Mouse (Mus musculus) lung, adult 2 months (tissue): ENCODE results near the gene Olfr54. TPM values are rescaled to one million over a fixed set of nuclear protein-coding genes. Genes with fewer than 3 reads are reported as not detected.
"Not testable (repeated sequence)": the region's sequence is repeated elsewhere in the genome, so short reads cannot be mapped to it uniquely, and the experiment has no call there.

Experiments
- DNase-seq: peaks from one replicate; pipeline ENCODE4 v3.0.0; 2022
- H3K4me1 ChIP-seq: fragments of 200-500 bp; 2 replicates; pipeline ENCODE4 v1.6.1; 2011; ENCODE audit warnings: low read length; ENCODE audit not compliant: control insufficient read depth, insufficient read depth
- H3K4me3 ChIP-seq: fragments of 200-500 bp; replicated peaks from 2 replicates; pipeline ENCODE3; 2011; ENCODE audit warnings: low read depth, mild to moderate bottlenecking, control low read depth, low read length; ENCODE audit errors: extremely low read depth
- CTCF ChIP-seq: fragments of 200-500 bp; IDR thresholded peaks from 2 replicates; pipeline ENCODE4 v1.5.1; 2011; ENCODE audit warnings: mild to moderate bottlenecking, low read length, control low read depth; ENCODE audit not compliant: insufficient read depth
- POLR2A ChIP-seq: fragments of 200-500 bp; IDR thresholded peaks from 2 replicates; pipeline ENCODE4 v1.6.1; 2011; ENCODE audit warnings: low read depth, mild to moderate bottlenecking, control low read depth, low read length, borderline replicate concordance; ENCODE audit errors: extremely low read depth
- WGBS: fragments of 180-500 bp; shearing (Covaris S2); methylation state at CpG from one replicate; pipeline ENCODE4 v1.1.7; 2018; 5-methylcytosine and 5-hydroxymethylcytosine counted together
- polyA plus RNA-seq: library from polyadenylated mRNA; depleted of rRNA; stranded (reverse); fragments of >200 nt; gene quantifications from 2 replicates; pipeline ENCODE4 v1.2.3, GENCODE M21; 2012

Olfr54 gene
- polyA plus RNA-seq, 1 experiment = not detected

DNA sequence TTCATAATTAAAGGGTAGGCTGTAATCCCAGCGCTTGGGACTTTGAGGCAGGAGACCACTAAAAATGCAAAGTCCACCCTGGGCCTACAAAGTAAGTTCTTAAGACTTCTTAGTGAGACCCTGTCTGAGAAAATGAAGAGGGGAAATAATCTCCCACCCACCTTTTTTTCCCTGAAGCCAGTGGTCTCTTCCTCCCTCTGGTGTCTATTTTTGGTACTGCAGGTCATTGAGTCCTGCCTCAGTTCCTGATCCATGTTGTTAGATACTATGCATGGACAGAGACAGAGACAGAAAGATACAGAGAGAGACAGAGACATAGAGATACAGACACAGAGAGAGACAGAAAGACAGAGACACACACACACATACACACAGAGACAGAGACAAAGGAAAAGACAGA, 18.8 kb downstream of the Olfr54 start:
- no peaks in the 10 kb centered on the region for H3K4me1 ChIP-seq
- TF ChIP-seq POLR2A (no peak), CTCF (peak; percentile 23; the same call in 1 of the 2 replicates)
- DNase-seq = peak; percentile 8
- H3K4me3 ChIP-seq = no peak overlapping the region
- 15% methylated on average over 1 of the region's 1 CpGs for WGBS

DNA sequence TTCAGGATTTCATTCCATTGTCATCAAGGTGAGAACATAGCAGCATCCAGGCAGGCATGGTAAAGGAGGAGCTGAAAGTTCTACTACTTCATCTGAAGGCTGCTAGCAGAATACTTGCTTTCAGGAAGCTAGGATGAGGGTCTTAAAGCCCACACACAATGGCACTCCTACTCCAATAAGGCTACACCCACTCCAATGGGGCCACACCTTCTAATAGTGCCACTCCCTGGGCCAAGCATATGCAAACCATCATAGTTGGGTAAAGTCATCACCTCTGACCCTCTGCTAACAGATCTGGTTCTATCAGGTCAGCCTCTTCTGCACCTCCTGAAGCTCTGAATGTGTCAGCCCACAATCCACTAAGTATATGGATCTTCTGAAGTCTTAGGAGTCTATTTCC, 20.1 kb downstream of the Olfr54 start:
- not testable (repeated sequence) for H3K4me1 ChIP-seq, H3K4me3 ChIP-seq, DNase-seq

DNA sequence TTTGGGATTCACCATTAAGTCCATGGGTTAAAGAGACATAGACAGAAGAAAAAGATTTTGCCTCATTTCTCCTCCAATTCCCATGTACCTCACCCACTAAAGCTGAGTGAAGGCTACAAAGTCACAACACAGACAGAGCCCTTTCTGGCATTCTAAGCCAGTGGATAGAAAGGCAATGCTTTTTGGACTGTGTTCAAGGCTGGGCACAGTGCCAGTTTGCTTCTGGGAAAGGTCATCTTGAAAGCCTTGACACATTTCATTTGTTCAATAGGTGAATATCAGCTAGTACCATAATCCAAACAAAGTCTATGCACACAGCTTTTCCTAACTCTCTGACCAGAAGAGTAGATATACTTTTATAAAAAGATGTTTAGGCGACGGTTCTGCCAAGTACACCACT, 21.9 kb downstream of the Olfr54 start:
- no peak for DNase-seq
- WGBS = 69% methylated on average over 2 of the region's 2 CpGs
- Histone ChIP-seq H3K4me1 (no peaks in the 10 kb centered on the region), H3K4me3 (no peak overlapping the region)
- TF ChIP-seq POLR2A = no peak

DNA sequence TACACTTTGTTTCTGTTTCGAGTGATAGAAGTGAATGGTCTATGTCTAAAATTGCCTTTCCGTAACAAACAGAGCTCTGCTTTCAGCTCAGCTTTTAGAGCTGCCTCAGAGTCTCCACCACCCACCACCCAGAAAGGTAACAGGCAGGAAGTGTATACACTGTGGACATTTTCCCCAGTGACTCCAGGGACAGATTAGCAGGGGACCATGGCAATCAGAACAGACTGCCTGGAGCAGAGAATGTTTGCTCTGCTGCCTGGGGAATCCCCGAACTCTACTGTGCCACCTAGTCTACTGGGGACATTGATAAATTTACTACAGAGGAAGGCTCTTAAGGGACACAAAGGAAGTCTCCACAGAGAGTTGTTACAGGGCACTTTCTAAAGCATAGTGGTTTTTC, 30.7 kb downstream of the Olfr54 start:
- WGBS = 54% methylated on average over 3 of the region's 3 CpGs
- not testable (repeated sequence) for DNase-seq, H3K4me3 ChIP-seq, H3K4me1 ChIP-seq

DNA sequence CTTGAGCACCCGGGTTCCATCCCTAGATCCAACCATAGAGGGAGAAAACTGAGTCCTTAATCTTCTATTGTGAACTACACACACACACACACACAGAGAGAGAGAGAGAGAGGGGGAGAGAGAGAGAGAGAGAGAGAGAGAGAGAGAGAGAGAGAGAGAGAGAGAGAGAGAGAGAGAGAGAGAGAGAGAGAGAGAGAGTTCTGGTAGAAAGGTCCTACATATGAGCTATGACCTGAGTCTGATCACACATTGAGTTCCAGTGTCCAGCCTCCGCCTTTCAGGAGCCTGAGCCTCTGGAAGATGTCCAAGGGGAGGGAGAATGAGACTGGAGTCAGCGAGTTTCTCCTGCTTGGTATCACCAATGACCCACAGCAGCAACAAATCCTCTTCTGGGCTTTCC, 33.8 kb downstream of the Olfr54 start, which contains the start of gene Olfr1375:
TSS of gene Olfr1375 (plus strand) at position 301 of the 400 bp plus-strand sequence.
- DNase-seq, H3K4me1 ChIP-seq, H3K4me3 ChIP-seq: not testable (repeated sequence)
- WGBS = 62% methylated on average over 3 of the region's 3 CpGs

DNA sequence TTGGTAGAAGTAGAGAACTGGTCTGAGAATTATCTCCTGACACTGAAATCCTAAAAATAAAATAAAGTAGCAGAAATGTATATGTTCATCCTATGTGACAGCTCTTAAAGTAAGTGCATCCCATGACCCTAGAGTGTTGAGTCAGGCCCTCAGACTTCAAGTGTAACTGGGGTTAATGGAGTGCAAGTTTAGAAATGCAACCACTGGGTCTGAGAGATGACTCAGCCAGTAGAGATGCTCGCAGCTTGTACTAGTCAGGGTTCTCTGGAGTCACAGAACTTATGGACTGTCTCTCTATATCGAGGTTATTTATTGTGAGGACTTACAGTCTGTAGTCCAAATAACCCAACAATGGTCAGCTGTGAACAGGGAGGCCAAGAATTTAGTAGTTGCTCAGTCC, 37.6 kb downstream of the Olfr54 start:
- TF ChIP-seq POLR2A (no peak), CTCF (no peak)
- no peak overlapping the region for H3K4me3 ChIP-seq
- DNase-seq = no peak
- H3K4me1 ChIP-seq = no peaks in the 10 kb centered on the region
- 55% methylated on average over 2 of the region's 2 CpGs for WGBS

DNA sequence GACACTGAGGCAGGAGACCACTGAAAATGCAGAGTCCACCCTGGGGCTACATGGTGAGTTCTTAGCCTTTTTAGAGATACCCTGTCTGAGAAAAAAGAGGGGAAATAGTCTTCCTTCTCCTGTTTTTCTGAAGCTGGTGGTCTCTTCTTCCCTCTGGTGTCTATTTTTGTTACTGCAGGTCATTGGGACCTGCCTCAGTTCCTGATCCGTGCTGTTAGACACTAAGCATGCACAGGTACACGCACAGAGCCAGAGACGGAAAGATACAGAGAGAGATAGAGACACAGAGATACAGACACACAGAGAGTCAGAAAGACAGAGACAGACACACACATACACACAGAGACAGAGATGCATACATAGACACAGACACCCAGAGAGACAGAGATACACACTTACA, 39.2 kb downstream of the Olfr54 start:
- no peaks in the 10 kb centered on the region for H3K4me1 ChIP-seq
- no peak for DNase-seq
- TF ChIP-seq POLR2A = no peak
- no peak for TF ChIP-seq CTCF
- no peak overlapping the region for H3K4me3 ChIP-seq
- 34% methylated on average over 3 of the region's 3 CpGs for WGBS

- Histone ChIP-seq H3K4me3 (peak within 1 kb of the TSS; percentile 93), H3K4me1 (peaks cover 3% of the 10 kb centered on the region)
- WGBS = under 1% methylated on average over 32 of the region's 32 CpGs
- TF ChIP-seq CTCF (no peak), POLR2A (0 out of 2 replicates have a peak, but pooled peaks have one; percentile 30)
- DNase-seq = peak; percentile 60
These were observed 45.1 kb downstream of the Olfr54 start, which contains the start of gene Zfp354a for GRCm38 (mm10) chr11:51059151-51059571. TSS of gene Zfp354a (plus strand) at chr11:51059257.

GRCm38 (mm10) chr11:51059640-51060039, 45.6 kb downstream of the Olfr54 start:
- TF ChIP-seq POLR2A (no peak), CTCF (no peak)
- no peak for DNase-seq
- WGBS = 13% methylated on average over 14 of the region's 14 CpGs
- Histone ChIP-seq H3K4me3 (peak overlapping the region; percentile 93), H3K4me1 (peaks cover 3% of the 10 kb centered on the region)

- WGBS = 95% methylated on average over 6 of the region's 6 CpGs
- Histone ChIP-seq H3K4me3 (no peak overlapping the region), H3K4me1 (peaks cover 3% of the 10 kb centered on the region)
- DNase-seq = no peak
- TF ChIP-seq CTCF (no peak), POLR2A (no peak)
These were observed 46.9 kb downstream of the Olfr54 start for GRCm38 (mm10) chr11:51060981-51061380.

- 70% methylated on average over 7 of the region's 7 CpGs for WGBS
- Histone ChIP-seq H3K4me3 (no peak overlapping the region), H3K4me1 (peaks cover 3% of the 10 kb centered on the region)
- DNase-seq = no peak
- TF ChIP-seq CTCF = no peak
- TF ChIP-seq POLR2A = no peak
These were observed 49.2 kb downstream of the Olfr54 start for GRCm38 (mm10) chr11:51063276-51063675.
